Mouse (Mus musculus) forebrain, embryonic 16.5 days (tissue): ENCODE results near the gene Slc8a3. TPM values are rescaled to one million over a fixed set of nuclear protein-coding genes. Genes with fewer than 3 reads are reported as not detected.

Source experiments
- ATAC-seq: fragments of 200-750 bp; cut with Nextera tagmentation; 2 replicates; pipeline ENCODE4 v1.8.0; 2017; ENCODE audit warnings: mild to moderate bottlenecking, moderate library complexity
- H3K27ac ChIP-seq: fragments of 300-500 bp; sonication (generic); 2 replicates; pipeline ENCODE4 v1.5.1; 2014; ENCODE audit warnings: low read length, control low read depth
- H3K27me3 ChIP-seq: fragments of 300-500 bp; sonication (generic); replicated peaks from 2 replicates; pipeline ENCODE4 v1.6.1; 2014; ENCODE audit warnings: low read length; ENCODE audit not compliant: control insufficient read depth, insufficient read depth
- H3K36me3 ChIP-seq: fragments of 300-500 bp; sonication (generic); 2 replicates; pipeline ENCODE4 v1.6.1; 2014; ENCODE audit not compliant: control insufficient read depth, insufficient read depth
- H3K4me1 ChIP-seq: fragments of 300-500 bp; sonication (generic); replicated peaks from 2 replicates; pipeline ENCODE4 v1.6.1; 2014; ENCODE audit warnings: low read length; ENCODE audit not compliant: control insufficient read depth, insufficient read depth
- H3K4me2 ChIP-seq: fragments of 300-500 bp; sonication (generic); 2 replicates; pipeline ENCODE4 v1.6.1; 2014; ENCODE audit warnings: mild to moderate bottlenecking, low read length, control low read depth
- H3K4me3 ChIP-seq: fragments of 300-500 bp; sonication (generic); replicated peaks from 2 replicates; pipeline ENCODE4 v1.5.1; 2014; ENCODE audit warnings: mild to moderate bottlenecking, low read length, control low read depth
- H3K9ac ChIP-seq: fragments of 300-500 bp; sonication (generic); replicated peaks from 2 replicates; pipeline ENCODE4 v1.6.1; 2014; ENCODE audit warnings: low read depth, low read length, control low read depth
- H3K9me3 ChIP-seq: fragments of 300-500 bp; sonication (generic); 2 replicates; pipeline ENCODE4 v1.6.1; 2016; ENCODE audit warnings: low read length; ENCODE audit not compliant: control insufficient read depth
- WGBS: fragments of 180-500 bp; shearing (Covaris S2); extraction: QIAGEN DNeasy Blood & Tissue Kit; methylation state at CpG from one replicate; pipeline ENCODE4 v1.1.7; 2014; 5-methylcytosine and 5-hydroxymethylcytosine counted together
- polyA plus RNA-seq: library from polyadenylated mRNA; unstranded; fragments of >200 nt; fragmentation: Nextera tagmentation; extraction: Ambion mirVana; gene quantifications from 2 replicates; pipeline ENCODE4 v1.2.1, GENCODE M21; 2015

Slc8a3 gene
- polyA plus RNA-seq, 1 experiment from 2014 or later: 7.0 TPM

DNA sequence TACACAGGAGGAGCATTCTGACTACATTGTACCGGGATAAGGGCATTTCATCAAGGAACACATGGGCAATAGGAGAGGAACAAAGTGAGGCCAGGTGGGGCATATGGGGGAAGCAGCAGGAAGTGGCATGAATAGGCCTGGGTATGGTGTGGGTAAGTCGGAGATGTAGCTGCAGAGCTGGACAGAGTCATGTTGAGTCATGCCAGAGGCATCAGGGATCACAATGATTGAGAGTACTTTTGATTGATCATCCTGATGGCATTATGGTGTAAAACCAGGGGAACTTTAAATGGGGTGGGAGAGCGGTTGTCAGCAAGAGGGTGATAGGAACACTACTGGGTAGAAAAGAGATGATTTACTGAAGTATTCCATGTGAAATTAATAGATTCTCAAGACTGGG, 160.0 kb downstream of the Slc8a3 start:
- ATAC-seq: no peak
- H3K9me3 ChIP-seq: no peaks in the 10 kb centered on the region
- no peak overlapping the region for H3K4me3 ChIP-seq
- no peak overlapping the region for H3K27ac ChIP-seq
- no peaks in the 10 kb centered on the region for H3K27me3 ChIP-seq
- H3K4me1 ChIP-seq: no peaks in the 10 kb centered on the region
- H3K4me2 ChIP-seq: no peak overlapping the region
- H3K36me3 ChIP-seq: no peaks in the 10 kb centered on the region
- WGBS: 82% methylated on average over 3 of the region's 3 CpGs
- no peak overlapping the region for H3K9ac ChIP-seq

DNA sequence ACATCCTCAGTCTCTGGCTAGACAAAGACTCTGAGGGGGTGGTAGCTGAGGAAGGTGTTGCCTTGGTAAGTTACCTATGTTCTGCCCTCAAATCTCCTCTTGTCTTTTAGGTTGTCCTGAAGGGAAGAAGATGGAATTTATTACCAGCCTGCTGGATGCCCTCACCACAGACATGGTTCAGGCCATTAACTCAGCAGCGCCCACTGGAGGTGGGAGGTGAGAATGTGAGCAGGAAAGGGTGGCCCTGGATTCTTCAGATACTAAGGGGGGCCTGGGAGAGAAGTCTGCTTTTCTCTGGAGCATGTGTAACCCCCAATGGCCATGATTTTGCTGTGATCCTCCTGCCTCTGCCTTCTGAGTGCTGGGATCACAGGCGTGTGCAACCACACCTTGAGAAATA, 162.9 kb downstream of the Slc8a3 start:
- no peaks in the 10 kb centered on the region for H3K9me3 ChIP-seq
- no peak overlapping the region for H3K4me3 ChIP-seq
- no peaks in the 10 kb centered on the region for H3K27me3 ChIP-seq
- H3K27ac ChIP-seq: no peak overlapping the region
- ATAC-seq: no peak
- H3K9ac ChIP-seq: no peak overlapping the region
- 89% methylated on average over 2 of the region's 2 CpGs for WGBS
- H3K4me1 ChIP-seq: no peaks in the 10 kb centered on the region; the same call in 1 of the 2 replicates
- no peaks in the 10 kb centered on the region for H3K36me3 ChIP-seq
- no peak overlapping the region for H3K4me2 ChIP-seq

DNA sequence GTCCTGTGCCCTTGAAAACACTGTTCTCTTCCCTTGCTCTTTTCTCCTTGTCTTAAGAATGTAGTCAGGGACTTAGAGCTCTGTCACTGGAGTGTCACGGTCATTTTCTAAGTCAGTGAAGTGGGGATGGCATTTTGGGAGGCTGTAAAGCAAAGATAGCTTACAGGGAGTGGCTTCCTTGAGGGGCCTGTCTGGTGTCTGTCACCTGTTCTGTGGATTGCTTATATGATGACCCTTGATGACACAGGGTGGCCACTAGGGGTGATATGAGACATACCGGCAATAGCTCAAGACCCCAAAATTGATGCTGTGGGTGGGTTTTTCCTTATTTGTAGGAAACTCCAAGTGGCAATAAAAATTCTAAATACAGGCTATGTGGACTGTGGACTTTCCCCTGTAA, 164.5 kb downstream of the Slc8a3 start:
- Histone ChIP-seq H3K27me3 (no peaks in the 10 kb centered on the region), H3K4me3 (no peak overlapping the region), H3K4me1 (no peaks in the 10 kb centered on the region; the same call in 1 of the 2 replicates), H3K9ac (no peak overlapping the region), H3K4me2 (no peak overlapping the region), H3K9me3 (no peaks in the 10 kb centered on the region), H3K36me3 (no peaks in the 10 kb centered on the region), H3K27ac (no peak overlapping the region)
- WGBS: 66% methylated on average over 2 of the region's 2 CpGs
- no peak for ATAC-seq

DNA sequence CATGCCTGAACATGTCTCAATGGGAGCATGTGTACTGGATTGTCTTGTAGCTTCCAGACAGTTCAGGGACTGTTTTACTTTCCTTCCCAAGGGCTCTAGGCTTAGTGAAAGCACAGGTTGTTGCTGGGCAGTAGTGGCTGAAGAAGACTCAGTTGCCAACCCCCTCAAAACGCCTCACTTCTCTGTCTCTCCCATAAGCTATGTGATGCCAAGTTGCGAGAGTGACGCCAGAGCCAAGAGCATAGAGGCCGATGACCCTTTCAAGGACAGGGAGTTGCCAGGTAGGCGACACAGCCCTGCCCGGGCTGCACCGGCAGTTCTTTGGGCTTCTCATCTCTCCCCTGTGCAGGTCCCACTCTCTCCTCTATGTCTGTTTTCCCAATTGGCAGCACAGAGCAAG, 164.9 kb downstream of the Slc8a3 start:
- Histone ChIP-seq H3K9me3 (no peaks in the 10 kb centered on the region), H3K36me3 (no peaks in the 10 kb centered on the region), H3K9ac (no peak overlapping the region), H3K27ac (no peak overlapping the region), H3K4me2 (no peak overlapping the region), H3K4me1 (no peaks in the 10 kb centered on the region; the same call in 1 of the 2 replicates), H3K27me3 (no peaks in the 10 kb centered on the region), H3K4me3 (no peak overlapping the region)
- no peak for ATAC-seq
- WGBS: 95% methylated on average over 7 of the region's 7 CpGs

DNA sequence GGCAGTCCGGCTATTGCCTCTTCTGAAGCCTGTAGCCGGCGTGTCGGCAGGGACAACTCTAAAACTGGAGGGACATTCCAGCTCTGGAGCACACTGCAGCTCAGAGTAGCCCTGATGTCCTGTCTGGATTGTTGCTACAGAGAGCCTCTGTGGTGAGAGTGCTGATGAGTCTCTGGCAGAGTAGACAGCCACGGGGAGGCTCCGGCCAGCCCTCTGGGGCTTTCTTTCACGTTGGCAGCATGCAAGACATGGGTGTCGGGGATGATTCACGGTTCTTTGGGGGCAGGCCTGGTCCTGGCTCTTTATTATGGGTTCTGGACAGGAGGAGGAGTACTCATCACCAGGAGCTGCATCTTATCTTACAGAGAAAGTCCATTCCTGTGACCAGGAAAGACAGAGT, 165.8 kb downstream of the Slc8a3 start:
- 91% methylated on average over 9 of the region's 9 CpGs for WGBS

DNA sequence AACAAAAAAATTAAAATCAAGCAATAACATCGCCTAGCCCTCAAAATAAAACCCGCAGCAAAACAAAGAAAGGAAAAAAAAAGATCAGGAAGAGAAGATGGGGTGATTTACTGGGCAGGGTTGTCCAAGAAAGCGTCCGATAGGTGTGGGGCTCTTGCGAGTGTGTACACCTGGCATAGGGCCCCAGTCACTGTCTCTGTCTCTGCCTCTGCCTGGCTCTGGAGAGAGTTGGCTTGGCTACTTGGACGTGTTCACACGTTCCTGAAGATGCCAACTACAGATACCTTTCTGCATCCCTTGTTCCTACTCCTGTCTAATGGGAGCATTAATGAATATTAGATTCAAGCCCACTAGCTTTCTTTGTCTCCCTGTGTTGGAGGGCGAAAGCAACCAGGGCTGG, 166.4 kb downstream of the Slc8a3 start:
- no peaks in the 10 kb centered on the region for H3K36me3 ChIP-seq
- H3K4me3 ChIP-seq: no peak overlapping the region
- ATAC-seq: no peak
- H3K9me3 ChIP-seq: no peaks in the 10 kb centered on the region
- no peak overlapping the region for H3K9ac ChIP-seq
- no peaks in the 10 kb centered on the region for H3K27me3 ChIP-seq
- H3K27ac ChIP-seq: no peak overlapping the region
- no peak overlapping the region for H3K4me2 ChIP-seq
- WGBS: 78% methylated on average over 8 of the region's 8 CpGs
- H3K4me1 ChIP-seq: no peaks in the 10 kb centered on the region; the same call in 1 of the 2 replicates

More for the DNA sequence above, 165.8 kb downstream of the Slc8a3 start:
- Histone ChIP-seq H3K4me1 (no peaks in the 10 kb centered on the region; the same call in 1 of the 2 replicates), H3K36me3 (no peaks in the 10 kb centered on the region), H3K9me3 (no peaks in the 10 kb centered on the region), H3K9ac (no peak overlapping the region), H3K4me3 (no peak overlapping the region), H3K4me2 (no peak overlapping the region), H3K27me3 (no peaks in the 10 kb centered on the region), H3K27ac (no peak overlapping the region)
- ATAC-seq: no peak

DNA sequence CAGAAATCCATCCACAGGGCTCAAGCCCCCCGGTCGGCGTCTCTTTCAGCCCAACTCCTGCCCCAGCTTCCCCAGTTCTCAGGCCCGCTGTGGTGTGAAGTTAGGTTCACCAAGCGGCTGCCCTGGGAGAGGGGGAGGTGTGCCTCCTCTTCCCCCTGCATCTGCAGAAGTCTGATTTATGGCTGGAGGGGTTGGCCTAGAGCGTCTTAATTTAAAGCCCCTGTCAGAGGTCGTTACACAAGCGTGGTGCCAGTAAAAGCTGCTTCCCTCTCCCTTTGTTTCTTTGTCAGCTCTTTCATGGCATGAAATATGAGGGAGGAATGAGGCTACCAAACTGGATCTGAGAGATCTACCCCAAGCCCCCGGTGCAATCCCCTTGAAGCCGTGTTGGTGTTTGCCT, 166.9 kb downstream of the Slc8a3 start:
- Histone ChIP-seq H3K4me3 (no peak overlapping the region), H3K4me1 (no peaks in the 10 kb centered on the region; the same call in 1 of the 2 replicates), H3K27me3 (no peaks in the 10 kb centered on the region), H3K4me2 (no peak overlapping the region), H3K9ac (no peak overlapping the region), H3K36me3 (no peaks in the 10 kb centered on the region), H3K9me3 (no peaks in the 10 kb centered on the region), H3K27ac (no peak overlapping the region)
- 20% methylated on average over 10 of the region's 10 CpGs for whole genome bisulfite sequencing
- ATAC-seq: no peak

DNA sequence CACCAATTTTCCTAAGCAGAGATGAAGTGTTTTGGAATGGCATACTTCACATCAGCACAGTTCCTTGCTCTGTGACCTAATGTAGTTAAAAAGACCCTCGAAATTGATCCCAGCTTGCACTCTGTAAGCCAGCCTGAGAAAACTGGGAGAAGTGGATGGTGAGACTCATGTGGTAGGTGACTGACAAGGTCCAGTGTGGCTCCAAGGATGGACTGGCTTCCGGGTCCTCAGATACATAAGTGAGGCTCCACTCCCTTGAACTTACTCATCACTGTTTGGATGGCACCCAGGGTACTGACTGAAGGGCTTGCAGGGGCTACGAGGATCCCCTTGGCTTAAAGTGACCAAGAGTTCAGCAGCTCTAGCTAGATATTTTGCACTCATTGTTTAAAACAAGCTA, 169.4 kb downstream of the Slc8a3 start:
- Histone ChIP-seq H3K4me2 (no peak overlapping the region), H3K27me3 (no peaks in the 10 kb centered on the region), H3K9me3 (no peaks in the 10 kb centered on the region), H3K4me1 (no peaks in the 10 kb centered on the region; the same call in 1 of the 2 replicates), H3K36me3 (no peaks in the 10 kb centered on the region), H3K9ac (no peak overlapping the region), H3K4me3 (no peak overlapping the region), H3K27ac (no peak overlapping the region)
- no peak for ATAC-seq
- WGBS: 90% methylated on average over 3 of the region's 3 CpGs

DNA sequence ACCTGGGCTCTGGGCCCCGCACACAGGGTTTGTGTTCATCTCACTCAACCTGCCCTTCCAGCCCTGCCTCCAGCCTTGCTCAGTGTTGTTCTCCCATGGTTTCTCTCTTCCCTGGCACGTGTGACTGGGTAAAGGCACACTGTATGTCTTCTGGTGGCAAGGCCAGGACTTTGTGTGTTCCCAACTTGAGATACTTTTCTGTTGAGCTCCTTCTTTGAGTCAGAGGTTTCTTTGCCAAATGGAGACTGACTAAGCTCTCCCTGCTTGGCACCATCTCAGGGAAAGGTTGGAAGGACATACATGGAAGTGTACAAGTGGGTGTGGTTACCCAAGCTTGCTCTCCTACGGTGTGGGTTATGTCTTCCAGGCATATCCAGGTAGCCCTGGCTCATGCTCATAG, 169.8 kb downstream of the Slc8a3 start:
- Histone ChIP-seq H3K36me3 (no peaks in the 10 kb centered on the region), H3K9ac (no peak overlapping the region), H3K4me2 (no peak overlapping the region), H3K27me3 (no peaks in the 10 kb centered on the region), H3K4me1 (no peaks in the 10 kb centered on the region; the same call in 1 of the 2 replicates), H3K27ac (no peak overlapping the region), H3K4me3 (no peak overlapping the region), H3K9me3 (no peaks in the 10 kb centered on the region)
- WGBS: 73% methylated on average over 3 of the region's 3 CpGs
- ATAC-seq: no peak

DNA sequence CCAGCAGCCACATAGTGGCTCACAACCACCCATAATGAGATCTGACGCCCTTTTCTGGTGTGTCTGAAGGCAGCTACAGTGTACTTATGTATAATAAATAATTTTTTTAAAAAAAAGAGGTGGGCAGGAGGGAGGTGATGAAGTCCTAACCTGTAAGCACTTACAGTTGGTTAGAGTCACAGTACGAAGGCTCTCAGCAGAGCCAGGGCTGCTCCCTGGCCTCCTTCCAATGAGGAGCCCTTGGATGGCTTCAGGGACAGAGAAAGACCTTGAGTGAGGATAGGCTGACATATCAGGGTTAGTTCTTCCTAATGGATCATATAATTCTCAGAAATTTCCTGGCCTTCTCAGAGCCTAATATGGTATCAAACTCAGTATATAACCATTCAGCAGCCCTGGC, 171.7 kb downstream of the Slc8a3 start:
- no peaks in the 10 kb centered on the region; the same call in 1 of the 2 replicates for H3K4me1 ChIP-seq
- H3K27ac ChIP-seq: no peak overlapping the region
- no peak overlapping the region for H3K4me3 ChIP-seq
- 100% methylated on average over 2 of the region's 2 CpGs for WGBS
- ATAC-seq: no peak
- H3K27me3 ChIP-seq: no peaks in the 10 kb centered on the region
- H3K4me2 ChIP-seq: no peak overlapping the region
- no peaks in the 10 kb centered on the region for H3K36me3 ChIP-seq
- H3K9ac ChIP-seq: no peak overlapping the region
- no peaks in the 10 kb centered on the region for H3K9me3 ChIP-seq
